Mouse (Mus musculus) megakaryocyte-erythroid progenitor cell, adult 5-6 weeks (primary cell): ENCODE results near the gene Camta1. TPM values are rescaled to one million over a fixed set of nuclear protein-coding genes. Genes with fewer than 3 reads are reported as not detected.

ENCODE experiments used
- ATAC-seq: replicated peaks from 2 replicates; pipeline ENCODE4 v1.8.0; 2016; ENCODE audit warnings: mild to moderate bottlenecking, inconsistent platforms; ENCODE audit not compliant: severe bottlenecking, poor library complexity, low FRiP score, low TSS enrichment
- total RNA-seq, 2 experiments: library from RNA; stranded (forward) in 1 of 2; stranded (reverse) in 1 of 2; fragments of 200-1000, 215-1000 nt in 1 of 2; fragments of >200 nt in 1 of 2; fragmentation: Nextera tagmentation in 1 of 2; gene quantifications; 2 replicates each; pipeline ENCODE4 v1.2.3; 2014 to 2017

Camta1 gene
- total RNA-seq, 2 experiments from 2014 or later = 52.1 to 68.4 TPM

DNA sequence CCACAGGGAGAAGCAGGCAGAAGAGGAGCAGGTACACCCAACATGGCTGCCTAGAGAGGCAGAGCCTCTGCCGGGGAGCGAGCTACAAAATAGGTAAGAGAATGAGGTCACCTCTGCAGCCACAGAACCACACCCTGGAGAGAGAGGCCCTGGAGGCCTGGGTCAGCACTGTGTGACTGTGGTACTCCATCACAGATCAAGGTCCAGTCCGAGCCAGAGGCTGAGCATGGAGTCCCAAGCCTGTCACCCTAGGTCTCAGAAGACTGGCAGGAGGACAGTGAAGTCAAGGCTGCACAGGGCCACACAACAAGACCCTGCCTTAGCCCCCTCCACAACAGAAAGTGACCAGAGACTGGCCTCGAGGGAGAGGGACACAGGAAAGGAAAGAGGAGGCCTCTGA, 294.6 kb downstream of the Camta1 start:
- ATAC-seq = no peak

DNA sequence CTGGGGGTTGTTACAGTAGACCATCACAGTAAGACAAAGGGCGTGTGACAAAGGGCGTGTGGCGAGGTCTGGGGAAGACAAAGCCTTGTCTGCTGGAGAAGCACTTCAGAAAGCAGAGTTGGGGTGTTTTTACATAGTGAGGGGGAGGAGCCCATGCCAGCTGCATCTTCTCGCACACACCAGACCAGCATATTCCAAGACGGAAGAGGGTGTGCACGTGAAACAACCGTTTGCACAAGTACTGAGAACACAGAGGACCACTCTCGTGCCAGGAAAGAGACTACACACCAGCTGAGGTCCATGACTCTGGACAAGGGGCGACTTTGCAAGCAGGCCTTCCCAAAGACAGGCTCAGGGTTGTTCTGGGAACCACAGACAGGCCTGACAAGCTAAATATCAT, 306.2 kb downstream of the Camta1 start:
- ATAC-seq = no peak

GRCm38 (mm10) chr4:151549523-151549922, 312.2 kb downstream of the Camta1 start:
- ATAC-seq = no peak

GRCm38 (mm10) chr4:151545452-151545851, 316.2 kb downstream of the Camta1 start:
- no peak for ATAC-seq

DNA sequence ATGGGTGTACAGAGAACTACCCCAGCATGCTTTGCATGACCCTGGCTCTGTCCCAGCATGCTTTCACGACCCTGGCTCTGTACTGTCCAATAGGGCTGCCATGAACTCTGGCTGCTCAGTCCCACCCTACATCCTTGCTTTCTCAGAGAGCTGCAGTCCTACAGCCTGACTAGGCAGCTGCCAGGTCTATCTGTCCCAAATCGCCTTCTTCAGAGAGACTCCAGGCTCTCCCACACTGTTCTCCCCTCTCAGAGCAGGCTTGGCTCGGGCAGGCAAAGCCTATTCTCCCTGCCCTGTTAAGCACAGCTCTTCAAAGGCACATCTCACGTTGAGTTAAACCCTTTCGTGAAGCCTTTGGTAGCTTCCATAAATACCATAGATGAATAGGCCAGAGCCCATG, 317.5 kb downstream of the Camta1 start:
- no peak for ATAC-seq

DNA sequence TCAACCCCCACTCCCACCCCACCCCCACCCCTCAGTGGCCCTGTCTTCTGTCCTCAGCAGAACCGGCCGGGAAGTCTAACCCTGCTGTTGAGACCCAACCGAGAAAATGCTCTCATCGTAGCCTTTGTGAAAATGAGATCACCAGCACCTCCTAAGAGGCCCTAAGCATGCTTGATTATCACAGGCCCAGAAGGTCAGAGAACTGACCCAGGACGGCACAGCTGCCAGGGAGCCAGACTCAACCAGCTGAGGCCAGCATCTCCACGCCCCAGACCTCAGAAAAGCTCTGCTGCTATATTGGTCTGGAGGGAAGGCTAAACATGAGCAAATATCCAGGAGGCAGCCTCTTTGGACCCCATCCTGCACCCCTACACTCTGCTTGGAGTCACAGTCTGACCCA, 321.1 kb downstream of the Camta1 start:
- no peak for ATAC-seq

- ATAC-seq = no peak
Measured at GRCm38 (mm10) chr4:151539881-151540280, 321.8 kb downstream of the Camta1 start.

- no peak for ATAC-seq
Measured at GRCm38 (mm10) chr4:151539167-151539525, 322.5 kb downstream of the Camta1 start.

DNA sequence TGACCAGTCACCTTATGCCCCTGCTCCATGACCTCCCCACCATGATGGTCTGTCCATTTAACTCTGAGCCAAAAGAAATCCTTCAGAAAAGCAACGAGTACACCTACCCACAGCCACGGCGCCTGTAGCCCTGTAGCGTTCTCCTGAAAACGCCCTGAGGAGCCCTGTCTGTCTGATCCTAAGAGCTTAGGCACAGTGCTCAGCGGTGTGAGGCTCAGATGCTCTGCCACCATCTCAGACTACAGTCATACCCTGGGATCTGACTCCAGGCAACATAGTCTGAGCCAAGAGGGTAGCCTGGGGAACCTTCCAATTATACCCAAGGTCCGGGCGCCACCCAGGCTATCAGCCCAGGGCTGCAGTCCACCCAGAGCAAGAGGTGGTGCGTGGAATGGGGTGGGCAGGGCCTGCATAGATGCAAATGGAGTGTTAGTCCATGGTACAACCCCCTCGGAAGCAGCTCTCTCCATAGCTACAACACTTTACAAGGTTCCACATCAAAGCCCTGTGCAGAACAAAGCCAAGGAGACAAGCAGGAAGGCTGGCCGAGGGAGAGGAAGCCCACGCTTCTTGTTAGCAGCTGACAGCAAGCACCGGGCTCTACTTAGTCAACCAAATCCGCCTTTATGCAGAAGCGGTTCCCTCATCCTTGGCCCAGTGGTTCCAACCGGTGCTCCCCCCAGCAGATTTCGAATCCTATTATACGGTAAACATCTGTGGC, 323.1 kb downstream of the Camta1 start:
- no peak for ATAC-seq

- ATAC-seq = no peak
Measured at GRCm38 (mm10) chr4:151535916-151536450, 325.7 kb downstream of the Camta1 start.

- ATAC-seq = no peak
Measured at GRCm38 (mm10) chr4:151533451-151533850, 328.2 kb downstream of the Camta1 start.

DNA sequence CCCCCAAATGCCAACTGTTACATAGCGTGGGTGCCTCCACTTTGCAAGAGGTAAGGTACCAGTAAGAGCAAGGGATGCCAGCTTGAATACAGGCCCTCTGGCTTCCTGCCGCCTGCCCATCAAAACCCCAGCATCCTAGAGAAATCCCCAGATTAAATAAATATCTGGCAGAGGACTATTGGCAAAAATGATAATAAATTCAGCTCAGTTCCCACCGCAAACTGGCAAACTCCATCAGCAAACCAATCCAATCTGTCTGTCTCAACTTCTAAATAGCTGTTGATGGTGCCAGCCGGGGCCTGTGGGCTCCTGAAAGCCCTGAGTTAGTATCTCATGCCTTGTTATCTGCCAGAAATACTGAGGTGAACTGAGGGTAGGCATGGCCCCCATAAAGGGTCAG, 333.2 kb downstream of the Camta1 start:
- no peak for ATAC-seq

GRCm38 (mm10) chr4:151527763-151528162, 333.9 kb downstream of the Camta1 start:
- ATAC-seq = no peak

GRCm38 (mm10) chr4:151520103-151520502, 341.6 kb downstream of the Camta1 start:
- no peak for ATAC-seq

- ATAC-seq = no peak
Measured at GRCm38 (mm10) chr4:151519011-151519410, 342.7 kb downstream of the Camta1 start.

DNA sequence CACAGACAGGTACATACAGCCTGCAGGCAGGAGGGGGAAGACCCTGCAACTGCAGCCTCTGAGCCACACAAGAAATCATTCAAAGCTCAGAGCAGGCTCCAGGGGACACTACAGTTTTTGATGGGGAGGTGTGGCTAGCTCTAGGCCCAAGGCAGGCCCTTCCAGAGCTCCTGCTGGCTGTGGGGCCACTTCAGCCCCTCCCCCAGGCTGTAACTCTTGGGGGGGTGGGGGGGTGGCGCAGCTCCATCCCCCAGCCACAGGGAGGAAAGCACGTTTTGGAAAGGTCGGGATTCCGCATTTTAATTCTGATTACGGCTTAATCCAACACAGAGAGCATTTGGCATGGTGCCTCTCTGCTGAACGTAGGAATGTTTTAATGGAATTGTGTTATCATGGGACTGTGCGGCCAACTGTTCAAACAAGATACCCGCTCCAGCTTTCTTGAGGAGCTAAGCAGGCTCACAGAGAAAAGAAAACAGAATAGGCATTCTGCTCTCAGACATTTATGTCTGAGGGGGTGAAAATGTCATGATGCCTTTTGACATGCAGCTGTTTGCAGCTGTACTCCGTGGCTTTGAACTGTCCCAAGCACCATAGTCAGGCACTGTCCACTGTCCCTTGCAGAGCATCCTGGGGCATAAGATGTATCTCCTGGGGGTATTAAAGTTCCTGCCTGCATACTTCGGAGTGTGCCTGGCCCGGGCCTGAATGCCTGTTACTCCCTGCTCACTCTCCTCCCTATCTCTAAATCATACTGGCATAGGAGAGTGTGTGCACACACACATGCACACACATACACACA, 344.5 kb downstream of the Camta1 start:
- no peak for ATAC-seq

- ATAC-seq = no peak
Measured at GRCm38 (mm10) chr4:151515316-151515715, 346.4 kb downstream of the Camta1 start.

GRCm38 (mm10) chr4:151511092-151511491, 350.6 kb downstream of the Camta1 start:
- no peak for ATAC-seq

- ATAC-seq = no peak
Measured at GRCm38 (mm10) chr4:151510417-151510816, 351.3 kb downstream of the Camta1 start.

GRCm38 (mm10) chr4:151506701-151507100, 355.0 kb downstream of the Camta1 start:
- ATAC-seq = no peak
